Mouse (Mus musculus): ENCODE data around the gene Rala. TPM values are rescaled to one million over a fixed set of nuclear protein-coding genes. Genes with fewer than 3 reads are reported as not detected.

The Rala gene
- total RNA-seq, 1 experiment = 69.1 TPM

DNA sequence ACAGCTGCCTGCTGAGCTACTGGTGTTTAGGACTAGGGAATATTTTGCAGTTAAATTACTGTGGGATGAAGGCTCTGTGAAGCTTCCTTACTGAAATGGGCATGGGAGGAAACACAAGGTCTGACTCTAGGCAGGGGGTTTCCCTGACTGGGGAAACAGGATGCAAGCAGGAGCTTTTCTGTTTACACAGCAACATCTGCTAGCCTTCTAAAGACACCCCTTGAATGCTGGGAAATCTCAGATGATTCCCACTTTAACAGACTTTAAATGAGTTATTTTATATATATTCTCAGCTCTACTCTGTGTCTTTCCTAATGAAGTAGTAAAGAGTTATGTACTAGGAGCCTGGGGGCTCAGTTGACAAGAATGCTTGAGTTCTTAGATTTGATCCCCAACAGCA is 65.0 kb downstream of the Rala start:
- Histone ChIP-seq H3K27ac (ENCODE audit: insufficient read depth, low read depth, low read length, poor library complexity, severe bottlenecking) (no peak overlapping the region), H3K4me1 (ENCODE audit: control insufficient read depth in 2 of 2, insufficient read depth in 2 of 2, low read length in 2 of 2, poor library complexity in 1 of 2) (no peaks in the 10 kb centered on the region), H3K9me3 (ENCODE audit: control insufficient read depth, insufficient read depth, low read depth, low read length) (no peaks in the 10 kb centered on the region), H3K4me3 (ENCODE audit: insufficient read depth in 1 of 2, low read depth in 1 of 2, low read length in 2 of 2, poor library complexity in 1 of 2, severe bottlenecking in 1 of 2) (no peak overlapping the region), H3K9ac (ENCODE audit: insufficient read depth, low read depth, low read length, poor library complexity, severe bottlenecking) (no peak overlapping the region), H3K36me3 (ENCODE audit: control insufficient read depth, insufficient read depth, low read length, poor library complexity, severe bottlenecking) (no peaks in the 10 kb centered on the region; the same call in 1 of the 2 replicates)
- no peak for DNase-seq (ENCODE audit: low read depth, low spot score)
- in situ Hi-C loops (cut with MboI; ENCODE audit: low sequenced_read_pairs in 2 of 2, unreplicated experiment in 2 of 2) = no loop called here
- no peak for TF ChIP-seq MAFK (IDR thresholded peaks at IDR 0.05; ENCODE audit: insufficient read depth, low read depth, low read length)
- TF ChIP-seq CHD2 (IDR thresholded peaks at IDR 0.05; ENCODE audit: low read depth, low read length) = no peak
- no peak for TF ChIP-seq ZC3H11A (IDR thresholded peaks at IDR 0.05; ENCODE audit: borderline replicate concordance, low read depth, low read length)
- no peak for TF ChIP-seq HCFC1 (IDR thresholded peaks at IDR 0.05; ENCODE audit: borderline replicate concordance, insufficient read depth, low read length)
- TF ChIP-seq ZNF384 (IDR thresholded peaks at IDR 0.05; ENCODE audit: low read depth, low read length) = no peak

GRCm38 (mm10) chr13:17866741-17867140 is 77.3 kb downstream of the Rala start:
- TF ChIP-seq HCFC1 (IDR thresholded peaks at IDR 0.05; ENCODE audit: borderline replicate concordance, insufficient read depth, low read length) = no peak
- TF ChIP-seq CHD2 (IDR thresholded peaks at IDR 0.05; ENCODE audit: low read depth, low read length) = no peak
- no peak for TF ChIP-seq MAFK (IDR thresholded peaks at IDR 0.05; ENCODE audit: insufficient read depth, low read depth, low read length)
- no peak for TF ChIP-seq ZNF384 (IDR thresholded peaks at IDR 0.05; ENCODE audit: low read depth, low read length)
- no peak for TF ChIP-seq ZC3H11A (IDR thresholded peaks at IDR 0.05; ENCODE audit: borderline replicate concordance, low read depth, low read length)
- H3K4me1 ChIP-seq (ENCODE audit: control insufficient read depth in 2 of 2, insufficient read depth in 2 of 2, low read length in 2 of 2, poor library complexity in 1 of 2) = no peaks in the 10 kb centered on the region; a peak in 1 of 4 replicates
- H3K9me3 ChIP-seq (ENCODE audit: control insufficient read depth, insufficient read depth, low read depth, low read length) = no peaks in the 10 kb centered on the region
- H3K36me3 ChIP-seq (ENCODE audit: control insufficient read depth, insufficient read depth, low read length, poor library complexity, severe bottlenecking) = no peaks in the 10 kb centered on the region
- no peak overlapping the region for H3K4me3 ChIP-seq (ENCODE audit: insufficient read depth in 1 of 2, low read depth in 1 of 2, low read length in 2 of 2, poor library complexity in 1 of 2, severe bottlenecking in 1 of 2)
- no peak overlapping the region for H3K9ac ChIP-seq (ENCODE audit: insufficient read depth, low read depth, low read length, poor library complexity, severe bottlenecking)
- in situ Hi-C loops (cut with MboI; ENCODE audit: low sequenced_read_pairs in 2 of 2, unreplicated experiment in 2 of 2) = no loop called here
- no peak for DNase-seq (ENCODE audit: low read depth, low spot score)
- H3K27ac ChIP-seq (ENCODE audit: insufficient read depth, low read depth, low read length, poor library complexity, severe bottlenecking) = no peak overlapping the region

GRCm38 (mm10) chr13:17860536-17860935 is 83.5 kb downstream of the Rala start:
- Histone ChIP-seq H3K27ac (ENCODE audit: insufficient read depth, low read depth, low read length, poor library complexity, severe bottlenecking) (no peak overlapping the region), H3K4me1 (ENCODE audit: control insufficient read depth in 2 of 2, insufficient read depth in 2 of 2, low read length in 2 of 2, poor library complexity in 1 of 2) (peaks cover 0 to 15% of the 10 kb centered on the region in 2 experiments; a peak in 1 of 4 replicates), H3K9ac (ENCODE audit: insufficient read depth, low read depth, low read length, poor library complexity, severe bottlenecking) (no peak overlapping the region), H3K9me3 (ENCODE audit: control insufficient read depth, insufficient read depth, low read depth, low read length) (no peaks in the 10 kb centered on the region), H3K4me3 (ENCODE audit: insufficient read depth in 1 of 2, low read depth in 1 of 2, low read length in 2 of 2, poor library complexity in 1 of 2, severe bottlenecking in 1 of 2) (no peak overlapping the region), H3K36me3 (ENCODE audit: control insufficient read depth, insufficient read depth, low read length, poor library complexity, severe bottlenecking) (no peaks in the 10 kb centered on the region)
- no peak for DNase-seq (ENCODE audit: low read depth, low spot score)
- TF ChIP-seq MAFK (IDR thresholded peaks at IDR 0.05; ENCODE audit: insufficient read depth, low read depth, low read length) (no peak), ZNF384 (IDR thresholded peaks at IDR 0.05; ENCODE audit: low read depth, low read length) (no peak), HCFC1 (IDR thresholded peaks at IDR 0.05; ENCODE audit: borderline replicate concordance, insufficient read depth, low read length) (no peak), CHD2 (IDR thresholded peaks at IDR 0.05; ENCODE audit: low read depth, low read length) (no peak), ZC3H11A (IDR thresholded peaks at IDR 0.05; ENCODE audit: borderline replicate concordance, low read depth, low read length) (no peak)
- in situ Hi-C loops (cut with MboI; ENCODE audit: low sequenced_read_pairs in 2 of 2, unreplicated experiment in 2 of 2) = no loop called here

GRCm38 (mm10) chr13:17859365-17860033 is 84.5 kb downstream of the Rala start:
- Histone ChIP-seq H3K4me3 (ENCODE audit: insufficient read depth in 1 of 2, low read depth in 1 of 2, low read length in 2 of 2, poor library complexity in 1 of 2, severe bottlenecking in 1 of 2) (no peak overlapping the region), H3K36me3 (ENCODE audit: control insufficient read depth, insufficient read depth, low read length, poor library complexity, severe bottlenecking) (no peaks in the 10 kb centered on the region), H3K4me1 (ENCODE audit: control insufficient read depth in 2 of 2, insufficient read depth in 2 of 2, low read length in 2 of 2, poor library complexity in 1 of 2) (peaks cover 8 to 17% of the 10 kb centered on the region in 2 experiments; a peak in 3 of 4 replicates), H3K27ac (ENCODE audit: insufficient read depth, low read depth, low read length, poor library complexity, severe bottlenecking) (no peak overlapping the region), H3K9me3 (ENCODE audit: control insufficient read depth, insufficient read depth, low read depth, low read length) (no peaks in the 10 kb centered on the region), H3K9ac (ENCODE audit: insufficient read depth, low read depth, low read length, poor library complexity, severe bottlenecking) (no peak overlapping the region)
- no peak for TF ChIP-seq CHD2 (IDR thresholded peaks at IDR 0.05; ENCODE audit: low read depth, low read length)
- no peak for TF ChIP-seq HCFC1 (IDR thresholded peaks at IDR 0.05; ENCODE audit: borderline replicate concordance, insufficient read depth, low read length)
- no peak for TF ChIP-seq MAFK (IDR thresholded peaks at IDR 0.05; ENCODE audit: insufficient read depth, low read depth, low read length)
- no peak for TF ChIP-seq ZC3H11A (IDR thresholded peaks at IDR 0.05; ENCODE audit: borderline replicate concordance, low read depth, low read length)
- no peak for TF ChIP-seq ZNF384 (IDR thresholded peaks at IDR 0.05; ENCODE audit: low read depth, low read length)
- in situ Hi-C loops (cut with MboI; ENCODE audit: low sequenced_read_pairs in 2 of 2, unreplicated experiment in 2 of 2) = no loop called here
- DNase-seq (ENCODE audit: low read depth, low spot score) = no peak

Measured in ES-E14 (cell line).